ENCODE assay signal across 8 mouse cellular contexts in the genomic region with DNA sequence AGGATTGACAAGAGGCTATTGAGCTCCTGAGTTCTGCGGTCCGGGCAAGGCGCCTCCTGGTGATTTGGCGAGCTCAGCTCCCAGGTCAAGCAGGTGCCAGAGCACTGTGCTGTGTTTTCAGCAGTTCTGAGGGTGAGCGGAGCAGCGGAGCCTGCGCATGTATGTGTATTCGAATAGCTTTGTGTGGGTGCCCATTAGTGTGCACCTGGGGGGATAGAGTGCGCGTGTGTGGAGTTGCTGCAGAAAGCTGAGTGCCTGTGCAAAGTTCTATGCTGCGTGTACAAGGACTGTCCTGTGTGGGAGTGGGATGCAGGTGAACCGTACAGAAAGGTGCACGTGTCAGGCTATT. TPM values are rescaled to one million over a fixed set of nuclear protein-coding genes. Genes with fewer than 3 reads are reported as not detected.
DNase-seq lines count a peak whose midpoint lies in the region; ATAC-seq and TF ChIP-seq lines count a peak whose summit lies in the region.

A gene (plus strand): TSS at position 73 of the 349 bp plus-strand sequence.

- peak within 1 kb of the TSS; percentile 43 for H3K4me3 ChIP-seq in heart, embryonic 15.5 days
- H3K4me3 ChIP-seq in ES-E14 (ENCODE audit: insufficient read depth in 1 of 2, low read depth in 1 of 2, low read length in 2 of 2, poor library complexity in 1 of 2, severe bottlenecking in 1 of 2) = peak within 1 kb of the TSS; percentile 54 to 83
- H3K4me3 ChIP-seq in forebrain, embryonic 14.5 days (ENCODE audit: low read depth, low read length) = peak within 1 kb of the TSS; percentile 23
- H3K4me3 ChIP-seq in liver, embryonic 16.5 days (ENCODE audit: low read depth, low read length) = peak within 1 kb of the TSS; percentile 37

- peaks cover 17% of the 10 kb centered on the region for H3K4me1 ChIP-seq in heart, embryonic 15.5 days (replicated peaks)
- peaks cover 0 to 5% of the 10 kb centered on the region in 2 experiments; a peak in 2 of 4 replicates for H3K4me1 ChIP-seq in ES-E14 (ENCODE audit: control insufficient read depth in 2 of 2, insufficient read depth in 2 of 2, low read length in 2 of 2, poor library complexity in 1 of 2)
- H3K4me1 ChIP-seq in forebrain, embryonic 14.5 days (ENCODE audit: control insufficient read depth, insufficient read depth, low read length) = no peaks in the 10 kb centered on the region
- H3K4me1 ChIP-seq in liver, embryonic 16.5 days (ENCODE audit: control insufficient read depth, low read depth, low read length) = peaks cover 4% of the 10 kb centered on the region

- in situ Hi-C loops in ES-E14 (cut with MboI; ENCODE audit: low sequenced_read_pairs in 2 of 2, unreplicated experiment in 2 of 2) = no loop called here

- no peaks in the 10 kb centered on the region for H3K36me3 ChIP-seq in heart, embryonic 15.5 days
- no peaks in the 10 kb centered on the region for H3K36me3 ChIP-seq in ES-E14 (ENCODE audit: control insufficient read depth, insufficient read depth, low read length, poor library complexity, severe bottlenecking)
- no peaks in the 10 kb centered on the region for H3K36me3 ChIP-seq in forebrain, embryonic 14.5 days (ENCODE audit: control insufficient read depth, insufficient read depth, low read length)
- H3K36me3 ChIP-seq in liver, embryonic 16.5 days (ENCODE audit: control insufficient read depth, insufficient read depth) = no peaks in the 10 kb centered on the region

- peak within 1 kb of the TSS; percentile 73 for H3K4me2 ChIP-seq in heart, embryonic 15.5 days
- H3K4me2 ChIP-seq in forebrain, embryonic 14.5 days (ENCODE audit: low read length) = peak within 1 kb of the TSS; percentile 50
- peak within 1 kb of the TSS; percentile 63 for H3K4me2 ChIP-seq in liver, embryonic 16.5 days (ENCODE audit: low read depth, low read length)

- no peak within 1 kb of the TSS for H3K27ac ChIP-seq in heart, embryonic 15.5 days
- no peak within 1 kb of the TSS for H3K27ac ChIP-seq in ES-E14 (ENCODE audit: insufficient read depth, low read depth, low read length, poor library complexity, severe bottlenecking)
- H3K27ac ChIP-seq in forebrain, embryonic 14.5 days (ENCODE audit: low read depth, low read length) = no peak within 1 kb of the TSS
- H3K27ac ChIP-seq in liver, embryonic 16.5 days (ENCODE audit: low read length) = no peak within 1 kb of the TSS

- H3K9ac ChIP-seq in heart, embryonic 15.5 days = no peak within 1 kb of the TSS; the same call in 1 of the 2 replicates
- peak within 1 kb of the TSS; percentile 27; the same call in 1 of the 2 replicates for H3K9ac ChIP-seq in ES-E14 (ENCODE audit: insufficient read depth, low read depth, low read length, poor library complexity, severe bottlenecking)
- peak within 1 kb of the TSS; percentile 46; the same call in 1 of the 2 replicates for H3K9ac ChIP-seq in forebrain, embryonic 14.5 days (ENCODE audit: low read length)
- no peak within 1 kb of the TSS for H3K9ac ChIP-seq in liver, embryonic 16.5 days (ENCODE audit: low read depth, low read length)

- WGBS in heart, embryonic 15.5 days = 16% methylated on average over 13 of the region's 13 CpGs
- 10% methylated on average over 13 of the region's 13 CpGs for WGBS in forebrain, embryonic 14.5 days
- 19% methylated on average over 13 of the region's 13 CpGs for WGBS in liver, embryonic 16.5 days (ENCODE audit: insufficient replicate concordance)

- peaks cover 35% of the 10 kb centered on the region for H3K27me3 ChIP-seq in heart, embryonic 15.5 days
- H3K27me3 ChIP-seq in forebrain, embryonic 14.5 days (replicated peaks; ENCODE audit: control insufficient read depth, insufficient read depth, low read length) = no peaks in the 10 kb centered on the region
- peaks cover 18% of the 10 kb centered on the region for H3K27me3 ChIP-seq in liver, embryonic 16.5 days (ENCODE audit: control insufficient read depth, insufficient read depth, low read depth, low read length)

- no peaks in the 10 kb centered on the region for H3K9me3 ChIP-seq in heart, embryonic 15.5 days (replicated peaks)
- no peaks in the 10 kb centered on the region for H3K9me3 ChIP-seq in ES-E14 (ENCODE audit: control insufficient read depth, insufficient read depth, low read depth, low read length)
- H3K9me3 ChIP-seq in forebrain, embryonic 14.5 days (replicated peaks; ENCODE audit: control insufficient read depth, low read length) = no peaks in the 10 kb centered on the region
- no peaks in the 10 kb centered on the region for H3K9me3 ChIP-seq in liver, embryonic 16.5 days (replicated peaks; ENCODE audit: control insufficient read depth, low read length)

- no peak for ATAC-seq in heart, embryonic 15.5 days (replicated peaks; ENCODE audit: insufficient number of reproducible peaks, insufficient read depth, low FRiP score, low read depth)
- ATAC-seq in forebrain, embryonic 14.5 days = peak; percentile 55
- no peak for ATAC-seq in liver, embryonic 16.5 days (ENCODE audit: low read depth)
- ATAC-seq in cerebellum, adult (ENCODE audit: insufficient number of reproducible peaks, low FRiP score, low TSS enrichment) = no peak

- intact Hi-C loops in heart, postnatal 25 days (cut with DNase I) = loop anchor here (5.0 to 10.0 kb wide), 2 partner anchors 285 to 472 kb away; a partner anchor contains a TSS

- no peak for DNase-seq in heart, postnatal 25 days (ENCODE audit: low spot score)
- DNase-seq in ES-E14 (ENCODE audit: low read depth, low spot score) = no peak
- DNase-seq in forebrain, embryonic 14.5 days (ENCODE audit: low spot score) = no peak
- no peak for DNase-seq in embryo, embryonic 11 days
- DNase-seq in cerebellum, postnatal 14 days = no peak

TF ChIP-seq in ES-E14, 5 proteins besides CTCF, POLR2A, EP300 and RAD21:
- TF ChIP-seq ZC3H11A (IDR thresholded peaks at IDR 0.05; ENCODE audit: borderline replicate concordance, low read depth, low read length) (no peak), CHD2 (IDR thresholded peaks at IDR 0.05; ENCODE audit: low read depth, low read length) (no peak), HCFC1 (IDR thresholded peaks at IDR 0.05; ENCODE audit: borderline replicate concordance, insufficient read depth, low read length) (no peak), ZNF384 (IDR thresholded peaks at IDR 0.05; ENCODE audit: low read depth, low read length) (no peak), MAFK (IDR thresholded peaks at IDR 0.05; ENCODE audit: insufficient read depth, low read depth, low read length) (no peak)

RNA-seq across cellular contexts. Expression of the gene that starts here (rescaled TPM):
- polyA plus RNA-seq in heart, embryonic 15.5 days (2015; fragmentation: Nextera tagmentation; extraction: Ambion mirVana) = 0.06 and 0.08 TPM in 2 replicates
- total RNA-seq in heart, postnatal 25 days (2021) = under 1 TPM; 0.70 to 0.86 TPM
- total RNA-seq in ES-E14 (2012; rRNA removed) = 1.3 and 3.1 TPM in 2 replicates
- 0.17 TPM in 1 of 2 replicates, not detected in the other for polyA plus RNA-seq in forebrain, embryonic 14.5 days (2014; fragmentation: Nextera tagmentation; extraction: Ambion mirVana)
- polyA plus RNA-seq in liver, embryonic 16.5 days (2015; fragmentation: Nextera tagmentation; extraction: Ambion mirVana) = 0.04 and 0.05 TPM in 2 replicates

Comparison
In these comparisons a context has a peak if more than half of its experiments do, and no peak if none do; other contexts are left out.
1. Peak in ATAC-seq, H3K4me3 ChIP-seq, H3K9ac ChIP-seq and H3K4me2 ChIP-seq in forebrain, embryonic 14.5 days; RNA of the gene not detected or under 1 TPM.